Mouse (Mus musculus) layer of hippocampus, postnatal 36 days (tissue): ENCODE measurements around the gene Flt3. TPM values are rescaled to one million over a fixed set of nuclear protein-coding genes. Genes with fewer than 3 reads are reported as not detected.

ENCODE experiments used
- DNase-seq, 2 experiments: peaks; one replicate each; pipeline ENCODE4 v3.0.0; 2022
- total RNA-seq, 2 experiments: library from RNA; stranded (reverse); gene quantifications; 2 replicates each; pipeline ENCODE4 v1.2.3; 2021

Gene Flt3
- total RNA-seq, 2 experiments from 2014 or later: 8.5 to 9.8 TPM

DNA sequence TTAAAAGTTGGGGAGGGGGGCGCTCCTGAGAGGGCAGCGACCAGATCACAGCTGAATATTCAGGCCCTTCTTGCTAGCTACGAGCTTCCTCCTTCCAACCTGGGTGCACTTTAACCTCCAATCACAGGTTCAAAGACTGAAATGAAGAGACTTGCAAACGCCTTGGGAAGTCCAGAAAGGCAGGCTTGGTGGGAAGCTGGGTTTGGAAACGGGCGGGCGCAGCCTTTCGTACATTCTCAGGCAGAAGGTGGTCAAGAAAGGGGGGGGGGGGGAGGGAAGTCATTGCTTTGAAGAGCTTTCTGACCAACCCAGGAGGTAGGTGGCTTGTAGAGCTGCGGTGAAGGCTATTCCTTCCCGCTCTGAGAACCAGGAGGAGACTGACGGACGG, 92.9 kb downstream of the Flt3 start:
- no peak for DNase-seq

DNA sequence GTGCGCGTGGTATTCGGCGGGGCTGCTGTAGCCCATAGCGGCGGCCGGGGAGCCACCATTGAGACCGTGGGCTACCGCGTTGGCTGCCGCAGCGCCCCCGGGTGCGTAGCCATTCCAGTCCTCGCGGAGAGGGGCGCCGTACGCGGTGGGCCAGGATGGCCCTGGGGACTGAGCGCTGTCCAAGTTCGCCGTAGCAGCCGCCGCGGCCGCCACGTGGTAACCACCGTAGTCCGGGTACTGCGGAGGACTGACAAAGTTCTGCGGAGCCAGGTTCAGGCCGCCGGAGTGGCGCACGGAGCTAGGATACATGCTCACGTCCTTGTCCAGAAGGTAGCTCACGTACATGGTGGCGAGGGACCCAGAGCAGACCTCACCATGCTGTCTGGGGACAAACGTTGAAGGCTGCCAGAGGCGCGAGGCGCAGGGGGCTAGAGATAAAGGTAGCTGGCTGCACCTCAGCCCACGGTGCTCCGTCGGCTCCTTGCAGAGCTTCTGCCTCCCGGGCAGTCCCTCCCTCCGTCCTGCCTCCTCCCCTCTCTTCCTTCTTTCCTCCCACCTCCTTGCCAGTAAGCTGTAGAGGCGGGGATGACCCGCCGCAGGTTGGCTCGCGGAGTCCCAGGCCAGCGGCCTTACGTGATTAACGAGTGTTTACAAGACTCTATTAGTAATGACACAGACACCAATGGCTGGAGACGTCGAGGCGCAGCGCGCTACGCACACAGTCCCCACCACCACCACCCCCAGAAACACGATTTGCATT, 93.5 kb downstream of the Flt3 start, which contains the start of gene Cdx2:
Gene Cdx2, minus strand, starts transcription at position 633 of the 760 bp plus-strand sequence.
- no peak for DNase-seq

DNA sequence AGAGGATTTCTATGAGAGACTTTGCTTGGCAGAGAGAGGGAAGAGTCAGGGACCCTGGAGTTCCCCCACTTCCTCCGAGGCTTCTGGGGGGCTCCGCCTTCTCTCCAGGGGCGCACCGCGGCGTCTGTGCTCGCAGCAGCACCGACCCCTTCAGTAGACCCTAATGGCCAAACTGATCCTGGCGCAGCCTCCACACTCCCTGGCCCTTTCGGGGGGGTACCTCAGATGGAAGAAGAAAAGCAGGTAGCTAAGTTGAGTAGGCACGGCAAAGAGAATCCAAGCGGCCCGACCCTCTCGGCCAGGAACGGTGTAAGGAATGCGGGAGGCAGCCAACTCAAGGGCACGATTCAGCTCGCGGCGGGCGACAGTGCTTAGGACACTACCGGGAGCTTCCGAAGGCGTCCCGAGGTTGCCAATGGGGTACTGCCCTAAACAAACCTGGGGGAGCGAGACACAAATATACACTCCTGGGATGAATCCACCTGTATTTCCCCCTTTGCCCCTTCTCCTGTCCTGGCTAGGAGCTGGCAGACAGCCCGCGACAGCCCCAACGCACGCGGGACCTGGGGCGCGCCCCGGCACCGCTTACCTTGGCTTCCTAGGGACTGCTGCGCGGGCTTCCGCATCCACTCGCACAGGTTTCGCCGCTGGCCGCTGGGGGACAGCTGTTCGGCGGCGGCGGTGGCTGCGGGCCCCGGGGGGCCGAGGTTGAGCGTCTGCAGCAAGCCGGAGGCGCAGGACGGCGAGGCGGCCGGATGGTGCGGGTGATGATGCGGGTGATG, 94.2 kb downstream of the Flt3 start:
- no peak for DNase-seq

DNA sequence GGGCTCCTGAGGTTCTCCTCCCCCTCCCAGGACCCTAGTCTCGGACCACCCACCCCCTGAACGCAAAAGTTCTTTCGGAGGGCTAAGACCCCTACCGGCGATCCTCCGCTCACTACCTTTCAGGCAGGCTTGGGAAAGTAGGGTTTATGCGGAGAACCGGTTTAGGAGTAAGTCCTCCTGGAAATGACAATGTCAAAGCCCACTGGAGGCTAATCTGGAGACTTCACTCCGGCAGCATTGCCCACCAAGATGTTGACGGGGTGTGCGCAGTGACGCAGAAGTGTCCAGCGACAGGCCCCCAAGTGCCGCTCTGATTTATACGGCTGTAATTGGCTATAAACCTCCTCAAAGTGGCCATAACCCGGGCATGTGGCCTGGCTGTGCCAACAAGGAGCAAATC, 95.1 kb downstream of the Flt3 start:
- DNase-seq: no peak

DNA sequence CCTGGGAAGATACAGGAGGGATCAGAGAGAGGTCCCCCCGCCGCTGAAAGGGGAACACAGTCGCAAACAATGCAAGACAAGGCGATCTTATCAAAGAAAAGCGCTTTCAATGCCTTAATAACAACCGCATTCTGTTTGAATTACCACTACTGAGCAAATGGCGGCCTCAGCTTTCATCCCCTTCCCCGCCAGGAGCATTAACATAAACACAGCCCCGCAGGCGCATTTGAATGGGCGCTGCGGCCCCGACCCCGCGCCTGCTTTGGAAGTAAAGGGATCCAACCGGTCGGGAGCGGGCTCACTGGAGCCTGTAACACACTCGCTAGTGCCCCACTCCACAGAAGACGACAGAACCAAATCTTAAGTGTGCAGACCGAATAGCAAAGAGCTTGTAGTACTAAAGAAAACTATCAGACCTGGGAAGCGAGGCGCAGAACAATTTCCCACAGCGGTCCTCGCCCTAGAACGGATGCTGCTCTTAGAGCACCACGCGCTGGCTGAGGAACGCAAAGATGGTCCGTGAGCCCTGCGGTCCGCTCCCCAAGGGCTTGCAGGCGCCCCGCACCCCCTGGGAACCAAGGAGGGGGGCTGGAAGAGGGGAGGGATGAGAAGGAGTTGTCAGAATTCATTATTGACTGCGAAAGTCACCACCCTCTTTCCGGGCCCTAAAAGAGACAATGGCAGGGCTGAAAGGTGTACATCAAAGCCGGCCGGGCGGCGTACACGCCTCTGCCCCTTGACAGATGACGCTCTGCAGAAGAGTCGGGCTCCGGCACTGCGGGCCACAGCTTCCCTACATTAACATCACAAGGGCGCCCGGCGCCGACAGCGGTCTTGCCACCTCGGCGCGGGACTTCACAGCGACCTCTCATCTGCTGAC, 95.8 kb downstream of the Flt3 start:
- DNase-seq: no peak

DNA sequence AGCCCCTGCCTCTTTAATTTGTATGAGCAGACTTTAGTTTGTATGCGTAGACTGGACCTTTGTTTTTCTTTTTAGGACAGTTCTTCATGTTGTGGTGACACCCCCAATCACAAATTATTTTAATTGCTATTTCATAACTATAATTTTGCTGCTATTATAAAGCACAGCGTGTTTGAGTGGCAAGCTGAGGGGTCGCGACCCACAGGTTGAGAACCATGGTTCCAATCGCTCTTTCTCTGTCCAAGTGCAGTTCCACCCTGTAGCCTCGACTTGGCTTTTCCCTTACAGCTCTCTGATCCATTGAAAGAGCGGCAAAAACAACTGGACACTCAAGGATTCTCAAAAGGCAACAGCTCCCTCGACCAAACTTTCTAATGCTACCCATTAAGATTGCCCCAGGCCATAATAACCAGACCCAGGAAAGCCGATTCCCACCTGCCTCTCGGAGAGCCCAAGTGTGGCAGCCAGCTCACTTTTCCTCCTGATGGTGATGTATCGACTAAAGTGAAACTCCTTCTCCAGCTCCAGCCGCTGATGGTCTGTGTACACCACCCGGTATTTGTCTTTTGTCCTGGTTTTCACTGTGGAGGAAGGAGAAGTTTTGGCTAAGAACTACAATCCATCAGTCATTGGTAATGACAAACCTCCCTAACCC, 97.4 kb downstream of the Flt3 start:
- no peak for DNase-seq

DNA sequence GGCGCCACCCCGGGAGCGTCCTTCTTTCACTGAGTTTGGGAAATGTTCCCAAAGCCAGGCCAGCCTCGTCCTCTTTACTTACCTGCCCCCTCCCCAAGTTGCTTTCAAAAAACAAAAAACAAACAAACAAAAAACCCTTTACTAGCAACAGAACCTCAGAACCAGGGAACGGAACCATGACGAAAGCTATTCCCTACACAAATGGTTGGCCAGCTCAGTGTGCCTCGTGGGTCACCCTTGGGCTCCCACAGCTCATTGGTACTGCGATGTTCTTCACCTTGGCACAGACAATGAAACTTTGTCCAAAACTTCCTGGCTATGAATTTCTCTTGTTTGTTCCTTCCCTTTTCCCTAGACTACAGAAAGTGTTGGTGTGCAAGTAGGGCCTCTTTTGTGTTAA, 98.1 kb downstream of the Flt3 start:
- no peak for DNase-seq

DNA sequence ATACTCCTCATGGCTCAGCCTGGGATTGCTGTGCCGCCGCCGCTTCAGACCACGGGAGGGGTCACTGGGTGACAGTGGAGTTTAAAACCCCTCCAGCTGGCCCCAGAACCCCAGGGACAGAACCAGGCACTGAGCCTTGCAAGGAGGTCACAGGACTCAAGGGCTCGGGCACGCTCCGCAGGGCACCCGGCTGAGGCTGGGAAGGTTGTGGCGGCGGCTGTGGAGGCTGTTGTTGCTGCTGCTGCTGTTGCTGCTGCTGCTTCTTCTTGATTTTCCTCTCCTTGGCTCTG, 98.6 kb downstream of the Flt3 start:
- no peak for DNase-seq

DNA sequence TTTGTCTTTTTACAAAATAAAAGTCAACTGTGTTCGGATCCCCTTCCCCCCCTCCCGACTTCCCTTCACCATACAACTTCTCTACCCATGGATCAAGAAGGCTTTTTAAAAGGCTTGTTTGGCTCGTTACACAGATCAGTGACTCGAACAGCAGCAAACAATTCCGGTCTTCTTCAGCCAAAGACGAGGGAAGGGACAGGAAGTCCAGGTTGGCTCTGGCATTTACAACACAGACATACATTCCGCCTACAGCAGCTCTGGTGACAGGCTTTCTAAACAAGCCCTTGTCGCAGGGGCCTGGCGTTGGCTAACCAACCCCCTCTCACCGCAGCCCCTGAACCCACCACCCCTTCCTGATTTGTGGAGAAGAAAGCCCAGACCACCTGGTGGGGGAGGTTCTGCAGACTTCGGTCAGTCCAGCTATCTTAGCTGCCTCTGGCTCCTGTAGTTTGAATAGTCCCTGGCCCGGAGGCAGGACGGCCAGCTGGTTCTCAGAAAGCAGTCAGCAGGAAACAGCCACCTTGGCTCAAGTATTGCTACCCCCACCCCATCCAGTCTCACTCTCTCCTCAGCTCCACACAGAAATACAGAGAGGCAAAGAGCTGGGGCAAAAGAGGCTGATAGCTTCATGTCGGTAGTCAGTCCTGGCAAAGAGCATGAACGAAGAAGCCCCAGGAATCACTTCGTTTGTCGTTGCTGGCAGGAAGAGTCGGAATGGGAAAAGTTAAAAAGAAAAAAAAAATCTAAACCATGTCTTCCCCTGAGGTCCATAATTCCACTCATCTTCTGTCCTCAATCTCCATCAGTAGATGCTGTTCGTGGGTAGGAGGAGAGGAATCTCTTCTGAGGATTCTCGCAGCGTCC, 99.1 kb downstream of the Flt3 start:
- no peak for DNase-seq

DNA sequence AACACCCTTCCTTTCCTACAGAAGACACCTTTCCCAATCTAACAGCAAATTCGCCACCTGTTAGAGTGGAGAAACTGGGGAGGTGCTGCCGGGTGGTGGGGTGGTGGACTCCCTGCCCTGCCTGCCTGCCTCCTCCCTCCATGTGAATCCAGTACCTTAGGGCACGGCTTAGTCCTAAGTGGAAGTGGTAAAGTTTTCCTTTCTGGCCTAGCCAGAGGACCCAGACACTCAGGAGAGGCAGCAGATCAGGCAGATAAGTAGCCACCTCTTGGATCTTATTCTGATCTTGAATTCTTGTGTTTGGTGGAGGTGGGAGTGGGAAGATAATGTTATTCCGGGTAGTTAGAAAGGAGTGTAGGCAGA, 100.3 kb downstream of the Flt3 start:
- no peak for DNase-seq

DNA sequence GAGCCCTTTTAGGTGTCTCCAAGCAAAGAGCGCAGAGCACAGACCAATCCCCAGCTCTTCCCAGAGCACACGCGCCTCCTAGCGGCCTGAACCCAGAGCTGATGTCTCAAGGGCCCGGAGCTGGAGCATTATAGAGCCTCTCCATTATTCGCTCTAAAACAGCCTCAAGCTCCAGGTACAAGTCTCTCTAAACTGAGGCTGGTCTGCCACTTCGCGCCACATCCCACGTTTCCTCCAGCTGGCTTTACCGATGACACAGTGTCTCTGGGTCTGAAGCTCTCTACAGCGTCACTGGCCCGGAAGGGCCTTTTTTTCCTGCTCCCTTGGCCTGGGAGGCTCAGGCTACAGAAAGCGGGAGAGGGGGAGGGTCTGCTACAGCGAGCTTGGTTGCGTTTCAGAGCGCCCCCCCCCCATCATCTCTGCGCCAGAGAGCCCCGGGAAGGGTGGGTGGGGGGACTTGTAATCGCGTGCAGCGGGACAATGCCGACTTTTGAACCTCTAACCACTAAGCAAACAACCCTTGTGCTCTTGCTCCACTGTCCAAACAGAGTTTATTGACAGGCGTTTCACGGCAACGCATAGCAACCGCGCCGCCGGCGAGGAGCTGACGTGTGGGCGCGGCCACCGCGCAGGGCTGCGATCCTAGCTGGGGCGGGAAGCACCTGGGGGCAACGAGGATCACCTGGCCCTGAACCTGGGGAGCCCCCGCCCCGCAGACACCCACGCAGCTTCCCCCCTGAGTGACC, 100.9 kb downstream of the Flt3 start:
- no peak for DNase-seq

DNA sequence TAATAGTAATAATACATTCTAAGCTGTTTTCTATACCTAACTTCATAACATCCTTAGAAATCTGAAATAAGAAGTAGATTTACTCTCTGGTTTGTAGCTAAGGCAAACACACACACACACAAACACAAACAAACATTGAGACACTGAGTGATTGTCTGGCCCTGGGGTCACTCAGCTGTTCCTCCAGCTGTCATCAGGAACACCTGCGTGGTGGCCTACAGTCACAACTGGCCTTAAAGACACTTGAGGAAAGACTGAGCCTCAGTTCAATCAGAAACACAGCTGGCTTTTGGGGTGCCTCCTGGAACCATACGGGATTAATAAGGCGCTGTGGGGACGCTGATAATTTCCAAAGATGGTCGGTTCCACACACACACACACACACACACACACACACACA, 103.0 kb downstream of the Flt3 start:
- no peak for DNase-seq

DNA sequence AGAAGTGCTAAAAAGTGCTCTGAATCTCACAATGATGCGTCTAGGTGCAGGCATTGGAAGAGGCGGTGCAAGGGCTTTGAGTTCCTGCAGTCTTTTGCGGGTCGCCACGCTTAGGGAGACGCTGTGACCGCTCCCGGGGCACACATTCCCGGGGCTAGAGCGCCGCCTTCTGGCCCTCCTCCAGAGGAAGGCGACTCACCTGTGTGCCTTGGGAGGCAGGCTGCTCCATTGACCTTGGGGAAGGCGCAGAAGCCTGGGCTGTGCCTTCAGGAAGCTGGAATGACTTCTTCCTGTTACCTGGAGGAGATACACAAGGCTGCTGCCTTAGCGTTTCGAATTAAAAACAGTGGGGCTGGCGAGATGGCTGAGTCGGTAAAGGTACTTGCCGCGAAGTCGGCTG, 106.2 kb downstream of the Flt3 start:
- DNase-seq: no peak

DNA sequence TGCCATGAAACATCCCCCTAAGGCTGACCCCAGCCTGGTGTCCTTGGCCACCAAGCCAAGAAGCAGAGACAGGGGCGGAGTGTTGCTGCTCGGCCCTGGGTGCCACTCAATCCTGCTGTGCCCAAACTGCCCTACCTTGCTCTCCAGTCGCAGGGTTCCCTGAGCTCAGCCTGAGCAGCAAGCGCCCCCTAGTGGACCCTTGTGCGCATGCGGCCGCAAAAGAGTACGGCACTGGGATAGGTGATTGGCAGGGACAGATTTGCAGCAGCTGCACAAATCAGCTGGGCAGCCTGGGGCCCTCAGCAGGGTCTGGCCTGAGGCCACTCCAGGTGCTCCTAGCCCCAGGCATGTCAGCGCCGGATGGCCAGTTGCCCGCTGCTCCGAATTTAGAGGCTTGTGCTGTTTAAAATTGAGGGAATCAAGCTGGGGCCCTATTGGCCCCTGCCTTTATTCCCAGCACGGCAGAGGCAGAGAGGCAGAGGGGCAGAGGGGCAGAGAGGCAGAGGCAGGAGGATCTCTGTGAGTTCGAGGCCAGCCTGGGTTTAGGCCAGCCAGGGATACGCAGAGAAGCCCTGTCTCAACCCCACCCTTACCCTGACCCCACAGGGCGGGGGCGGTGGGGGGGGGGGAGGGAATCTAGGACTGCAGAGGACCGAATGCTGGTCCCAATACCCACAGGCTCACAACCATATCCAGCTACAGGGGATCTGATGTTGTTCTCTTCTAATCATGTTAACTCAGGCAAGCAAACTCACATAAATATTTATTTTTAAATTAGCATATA, 107.0 kb downstream of the Flt3 start:
- DNase-seq: no peak

DNA sequence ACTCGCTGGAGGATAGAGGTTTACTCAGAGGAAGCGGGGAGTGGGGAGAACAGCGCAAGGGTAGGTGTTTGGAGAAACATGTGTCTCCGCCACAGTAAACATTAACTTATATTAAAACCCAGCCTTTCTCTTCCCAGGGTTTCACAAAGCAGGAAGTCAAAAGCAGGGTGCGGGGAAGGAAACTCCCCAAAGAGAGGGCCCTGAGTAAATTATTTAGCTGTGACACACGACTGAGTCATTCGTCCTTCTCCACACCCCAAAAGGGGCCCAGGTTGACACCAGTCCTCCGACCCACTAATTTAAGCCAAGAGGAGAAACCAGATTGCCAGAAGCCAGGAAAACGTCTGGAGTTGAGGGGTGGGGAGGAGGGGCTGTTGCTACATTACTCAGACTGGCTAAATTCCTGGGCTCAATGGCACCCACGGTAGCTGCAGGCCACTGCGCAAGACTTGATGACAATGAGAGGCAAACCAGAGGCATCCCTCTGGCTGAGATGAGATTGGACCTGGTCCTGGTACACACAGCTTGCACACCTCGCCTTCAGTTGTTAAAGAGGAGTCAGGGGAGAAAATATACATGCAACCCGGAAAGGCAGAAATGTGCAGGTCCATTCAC, 107.7 kb downstream of the Flt3 start:
- DNase-seq: no peak

DNA sequence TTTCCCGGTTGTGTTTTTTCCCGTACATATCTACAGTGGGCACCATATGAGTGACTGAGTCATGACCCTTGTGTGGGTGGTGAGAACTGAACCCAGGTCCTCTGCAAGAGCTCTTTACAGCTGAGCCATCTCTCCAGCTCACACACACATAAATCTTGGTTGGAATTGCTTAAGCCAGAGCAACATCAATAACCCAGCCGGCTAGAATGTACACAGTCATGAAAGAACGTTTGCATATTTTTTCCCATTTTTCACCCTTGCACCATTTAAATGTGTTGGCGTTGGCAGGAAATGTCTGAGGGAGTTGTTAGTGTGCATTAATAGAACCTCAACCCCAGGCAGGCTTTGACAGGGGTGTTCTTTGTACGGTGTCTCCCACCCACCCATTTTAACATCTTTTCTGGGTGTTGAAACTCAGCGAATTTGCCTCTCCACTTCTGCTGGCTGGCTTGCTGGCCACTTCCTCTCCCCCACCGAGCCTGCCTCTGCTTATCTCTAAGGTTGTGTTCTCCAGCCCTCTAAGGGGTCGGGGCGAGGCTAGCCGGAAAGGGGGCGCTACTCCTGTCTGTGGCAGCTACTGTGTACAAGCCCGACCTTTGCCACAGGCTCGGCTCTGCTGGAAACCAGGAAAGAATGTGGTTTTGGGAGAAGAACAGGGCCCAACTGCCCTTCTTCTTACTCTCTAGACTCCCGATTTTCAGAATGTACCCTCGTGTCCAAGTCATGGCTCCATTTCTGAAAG, 108.4 kb downstream of the Flt3 start:
- no peak for DNase-seq

DNA sequence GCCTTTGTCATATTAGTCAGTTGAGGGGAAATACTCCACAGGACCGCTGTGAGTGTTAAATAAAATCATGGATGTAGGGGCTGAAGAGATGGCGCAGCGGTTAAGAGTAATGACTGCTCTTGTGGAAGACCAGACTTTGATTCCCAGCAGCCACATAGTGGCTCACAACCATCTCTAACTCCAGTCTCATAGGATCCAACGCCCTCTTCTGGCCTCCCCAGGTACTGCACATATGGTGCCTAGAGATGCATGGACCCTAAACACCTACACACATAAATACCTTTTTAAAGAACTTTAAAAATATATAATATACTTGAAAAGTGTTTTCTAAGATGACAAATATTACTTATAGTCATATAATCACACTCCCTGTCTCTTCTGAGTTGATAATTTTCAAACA, 115.9 kb downstream of the Flt3 start:
- DNase-seq: no peak
